Mouse (Mus musculus) myocyte (in vitro differentiated cells): ENCODE measurements around the gene Fbxo42. TPM values are rescaled to one million over a fixed set of nuclear protein-coding genes. Genes with fewer than 3 reads are reported as not detected.

Source experiments
- H3K27me3 ChIP-seq: one replicate; pipeline ENCODE4 v1.6.1; 2011; ENCODE audit not compliant: control insufficient read depth, insufficient read depth, insufficient read length
- H3K36me3 ChIP-seq: one replicate; pipeline ENCODE4 v1.6.1; 2011; ENCODE audit not compliant: control insufficient read depth, insufficient read depth
- H3K4me2 ChIP-seq: one replicate; pipeline ENCODE4 v1.6.1; 2011; ENCODE audit warnings: low read depth, control low read depth
- H3K4me3 ChIP-seq: one replicate; pipeline ENCODE4 v1.5.1; 2011; ENCODE audit warnings: mild to moderate bottlenecking, control low read depth, moderate library complexity
- H3K79me2 ChIP-seq: one replicate; pipeline ENCODE4 v1.6.1; 2011; ENCODE audit not compliant: control insufficient read depth, insufficient read depth
- H3ac ChIP-seq: one replicate; pipeline ENCODE4 v1.6.1; 2011; ENCODE audit not compliant: control insufficient read depth, insufficient read length
- CEBPB ChIP-seq: IDR thresholded peaks from 2 replicates; pipeline ENCODE4 v1.6.1; 2011; ENCODE audit warnings: mild to moderate bottlenecking, moderate library complexity; ENCODE audit not compliant: poor library complexity, insufficient read depth, severe bottlenecking
- E2F4 ChIP-seq: IDR thresholded peaks from one replicate; pipeline ENCODE4 v1.6.1; 2011; ENCODE audit warnings: mild to moderate bottlenecking, control low read depth, moderate library complexity; ENCODE audit not compliant: insufficient read depth
- MAX ChIP-seq: IDR thresholded peaks from one replicate; pipeline ENCODE4 v1.6.1; 2011; ENCODE audit warnings: low read depth, mild to moderate bottlenecking, control low read depth
- MYOD1 ChIP-seq, 3 experiments: IDR thresholded peaks; one replicate each; pipeline ENCODE4 v1.6.1; 2011; ENCODE audit warnings: control low read depth in 2 of 3, low read depth in 2 of 3, mild to moderate bottlenecking in 2 of 3, moderate library complexity in 1 of 3; ENCODE audit not compliant: insufficient read length in 2 of 3, control insufficient read depth in 1 of 3
- MYOG ChIP-seq, 3 experiments: IDR thresholded peaks; one replicate each; pipeline ENCODE4 v1.6.1; 2011; ENCODE audit warnings: control low read depth in 2 of 3, low read depth in 2 of 3, mild to moderate bottlenecking in 2 of 3; ENCODE audit not compliant: insufficient read length in 2 of 3, control insufficient read depth in 1 of 3, insufficient read depth in 1 of 3
- POLR2A ChIP-seq: IDR thresholded peaks from one replicate; pipeline ENCODE4 v1.6.1; 2011; ENCODE audit warnings: low read depth, mild to moderate bottlenecking, control low read depth, moderate library complexity; ENCODE audit not compliant: insufficient read length
- POLR2AphosphoS2 ChIP-seq: IDR thresholded peaks from one replicate; pipeline ENCODE4 v1.6.1; 2011; ENCODE audit warnings: low read depth, control low read depth; ENCODE audit not compliant: insufficient read length
- REST ChIP-seq: IDR thresholded peaks from one replicate; pipeline ENCODE4 v1.6.1; 2011; ENCODE audit warnings: mild to moderate bottlenecking, control low read depth, moderate library complexity; ENCODE audit not compliant: insufficient read depth, insufficient read length
- SRF ChIP-seq: IDR thresholded peaks from one replicate; pipeline ENCODE4 v1.6.1; 2011; ENCODE audit warnings: low read depth; ENCODE audit not compliant: control insufficient read depth, insufficient read length
- TCF12 ChIP-seq: IDR thresholded peaks from one replicate; pipeline ENCODE4 v1.6.1; 2011; ENCODE audit warnings: mild to moderate bottlenecking, control low read depth; ENCODE audit not compliant: poor library complexity, insufficient read depth, severe bottlenecking
- TCF3 ChIP-seq: IDR thresholded peaks from one replicate; pipeline ENCODE4 v1.6.1; 2011; ENCODE audit warnings: low read depth, control low read depth; ENCODE audit not compliant: insufficient read length
- USF1 ChIP-seq: IDR thresholded peaks from one replicate; pipeline ENCODE4 v1.6.1; 2011; ENCODE audit warnings: low read depth, mild to moderate bottlenecking, control low read depth, moderate library complexity
- polyA plus RNA-seq: library from polyadenylated mRNA; unstranded; fragments of >200 nt; fragmentation: generic; extraction: Trizol; gene quantifications from one replicate; pipeline ENCODE4 v1.2.1, GENCODE M21; 2012; ENCODE audit warnings: missing spikeins

Fbxo42 gene
- polyA plus RNA-seq, 1 experiment, result 13.2 TPM

DNA sequence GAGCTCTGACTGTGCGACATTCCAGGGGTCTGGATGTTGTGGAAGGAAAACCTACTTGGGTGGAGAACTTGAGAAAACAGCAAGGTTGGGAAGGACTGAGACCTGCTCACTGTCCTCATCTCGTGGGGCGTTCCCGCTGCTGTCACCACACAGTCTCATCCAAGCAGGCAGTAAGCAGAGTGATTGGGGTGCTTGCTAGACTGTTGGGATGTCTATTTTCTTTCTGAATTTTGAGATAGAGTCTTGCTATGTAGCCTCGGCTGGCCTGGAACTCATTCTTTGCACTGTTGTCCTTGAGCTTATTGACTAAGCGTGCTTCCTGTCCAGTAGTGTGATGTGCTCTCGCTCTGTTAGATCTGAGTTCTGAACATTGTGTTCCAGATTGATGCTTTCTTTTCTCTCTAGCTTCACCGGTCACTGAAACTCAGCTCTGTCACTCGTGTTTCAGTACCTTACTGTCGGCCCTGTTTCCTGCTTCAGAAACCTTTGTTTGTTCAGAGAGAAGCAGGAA, 28.7 kb downstream of the Fbxo42 start:
- H3K4me3 ChIP-seq, result no peak overlapping the region
- H3ac ChIP-seq, result no peak overlapping the region
- H3K4me2 ChIP-seq, result no peak overlapping the region
- H3K27me3 ChIP-seq, result no peaks in the 10 kb centered on the region
- H3K36me3 ChIP-seq, result peaks cover 24% of the 10 kb centered on the region
- TF ChIP-seq E2F4 (no peak), TCF12 (no peak), MAX (no peak), MYOG (IDR thresholded peaks at IDR 0.05; ENCODE audit: control insufficient read depth in 1 of 3, insufficient read depth in 1 of 3, insufficient read length in 2 of 3, low read depth in 2 of 3) (no peak), POLR2AphosphoS2 (no peak), TCF3 (no peak), USF1 (no peak), POLR2A (no peak), REST (no peak), CEBPB (no peak), SRF (no peak)
- H3K79me2 ChIP-seq, result peaks cover 10% of the 10 kb centered on the region

DNA sequence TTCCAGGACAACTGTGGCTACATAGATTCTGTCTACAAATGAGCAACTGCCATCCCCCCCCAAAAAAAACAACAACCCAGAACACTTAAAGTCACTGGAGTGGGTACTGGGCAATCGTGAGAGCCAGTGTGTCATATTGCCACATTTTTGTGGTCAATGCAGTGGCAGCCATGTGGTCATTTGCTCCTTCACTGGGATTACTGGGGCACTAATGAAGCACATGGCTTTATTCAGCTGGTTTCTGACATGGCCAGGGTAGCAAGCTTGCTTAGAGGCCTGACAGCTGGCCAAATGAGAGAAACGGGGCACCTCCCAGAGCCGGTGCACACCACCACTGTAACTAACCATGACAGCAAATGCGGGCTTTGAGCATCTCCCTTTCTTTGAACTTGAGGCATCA, 30.8 kb downstream of the Fbxo42 start:
- no peaks in the 10 kb centered on the region for H3K27me3 ChIP-seq
- peaks cover 13% of the 10 kb centered on the region for H3K79me2 ChIP-seq
- TF ChIP-seq MYOD1 (IDR thresholded peaks at IDR 0.05; ENCODE audit: control insufficient read depth in 1 of 3, insufficient read length in 2 of 3, low read depth in 2 of 3), result peak in 2 of 3 experiments; percentile 33 to 68
- 0 out of 2 replicates have a peak, but pooled peaks have one; percentile 30 for TF ChIP-seq CEBPB
- TF ChIP-seq E2F4, result no peak
- TF ChIP-seq MYOG (IDR thresholded peaks at IDR 0.05; ENCODE audit: control insufficient read depth in 1 of 3, insufficient read depth in 1 of 3, insufficient read length in 2 of 3, low read depth in 2 of 3), result peak in 2 of 3 experiments; percentile 66 to 77
- TF ChIP-seq TCF12, result peak; percentile 42
- peak; percentile 30 for TF ChIP-seq MAX
- TF ChIP-seq REST, result no peak
- no peak overlapping the region for H3K4me2 ChIP-seq
- no peak overlapping the region for H3ac ChIP-seq
- H3K36me3 ChIP-seq, result peaks cover 13% of the 10 kb centered on the region
- no peak overlapping the region for H3K4me3 ChIP-seq

DNA sequence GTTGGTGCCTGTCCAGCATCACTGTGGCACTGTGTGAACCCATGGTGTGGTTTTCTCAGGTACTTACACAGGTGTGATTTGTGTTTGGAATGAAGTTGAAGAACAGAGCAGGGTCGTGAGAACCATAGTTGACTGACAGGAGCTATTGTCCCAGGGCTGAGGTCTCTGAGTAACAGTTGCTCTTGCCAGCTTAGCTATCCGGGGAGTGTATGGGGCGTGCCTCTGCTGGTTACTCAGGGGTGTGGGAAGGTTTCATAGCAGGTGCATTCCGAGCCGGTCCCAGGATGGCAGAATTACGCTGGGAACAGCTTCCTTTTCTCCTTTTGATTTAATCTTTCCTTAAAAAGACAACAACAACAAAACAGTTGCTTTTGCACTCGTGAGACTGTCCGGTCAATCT, 33.1 kb downstream of the Fbxo42 start:
- no peak overlapping the region for H3K4me3 ChIP-seq
- H3ac ChIP-seq, result no peak overlapping the region
- H3K36me3 ChIP-seq, result peaks cover 18% of the 10 kb centered on the region
- no peak overlapping the region for H3K4me2 ChIP-seq
- peaks cover 17% of the 10 kb centered on the region for H3K79me2 ChIP-seq
- TF ChIP-seq MYOG (IDR thresholded peaks at IDR 0.05; ENCODE audit: control insufficient read depth in 1 of 3, insufficient read depth in 1 of 3, insufficient read length in 2 of 3, low read depth in 2 of 3) (peak in 1 of 3 experiments; percentile 83), TCF3 (peak; percentile 9), MYOD1 (IDR thresholded peaks at IDR 0.05; ENCODE audit: control insufficient read depth in 1 of 3, insufficient read length in 2 of 3, low read depth in 2 of 3) (peak in 2 of 3 experiments; percentile 66 to 90), TCF12 (no peak)
- H3K27me3 ChIP-seq, result no peaks in the 10 kb centered on the region

DNA sequence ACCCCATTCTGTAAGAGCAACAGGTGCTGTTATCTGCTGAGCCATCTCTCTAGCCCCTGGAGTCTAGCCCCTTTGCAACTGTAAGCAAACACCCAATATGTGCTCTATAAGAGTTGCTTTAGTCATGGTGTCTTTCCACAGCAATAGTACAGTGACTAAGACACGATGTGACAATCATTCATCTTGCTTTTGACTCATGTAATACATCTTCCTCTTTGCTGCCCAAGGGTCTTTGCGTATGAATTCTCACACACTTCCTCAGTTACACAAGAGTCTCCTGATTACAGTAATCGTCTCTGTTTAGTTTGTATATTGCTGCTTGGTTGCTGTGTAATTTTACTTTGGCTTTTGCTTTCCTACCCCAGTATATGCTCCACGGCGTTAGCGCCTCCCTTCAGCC, 34.3 kb downstream of the Fbxo42 start:
- no peak overlapping the region for H3ac ChIP-seq
- no peak for TF ChIP-seq TCF12
- no peak for TF ChIP-seq REST
- no peak for TF ChIP-seq POLR2AphosphoS2
- TF ChIP-seq POLR2A, result no peak
- TF ChIP-seq MYOG (IDR thresholded peaks at IDR 0.05; ENCODE audit: control insufficient read depth in 1 of 3, insufficient read depth in 1 of 3, insufficient read length in 2 of 3, low read depth in 2 of 3), result no peak
- TF ChIP-seq MAX, result no peak
- no peak for TF ChIP-seq CEBPB
- TF ChIP-seq TCF3, result no peak
- TF ChIP-seq E2F4, result no peak
- no peak for TF ChIP-seq MYOD1 (IDR thresholded peaks at IDR 0.05; ENCODE audit: control insufficient read depth in 1 of 3, insufficient read length in 2 of 3, low read depth in 2 of 3)
- no peak for TF ChIP-seq USF1
- TF ChIP-seq SRF, result no peak
- H3K4me3 ChIP-seq, result no peak overlapping the region
- peaks cover 14% of the 10 kb centered on the region for H3K36me3 ChIP-seq
- no peaks in the 10 kb centered on the region for H3K27me3 ChIP-seq
- H3K4me2 ChIP-seq, result no peak overlapping the region
- H3K79me2 ChIP-seq, result peaks cover 14% of the 10 kb centered on the region

DNA sequence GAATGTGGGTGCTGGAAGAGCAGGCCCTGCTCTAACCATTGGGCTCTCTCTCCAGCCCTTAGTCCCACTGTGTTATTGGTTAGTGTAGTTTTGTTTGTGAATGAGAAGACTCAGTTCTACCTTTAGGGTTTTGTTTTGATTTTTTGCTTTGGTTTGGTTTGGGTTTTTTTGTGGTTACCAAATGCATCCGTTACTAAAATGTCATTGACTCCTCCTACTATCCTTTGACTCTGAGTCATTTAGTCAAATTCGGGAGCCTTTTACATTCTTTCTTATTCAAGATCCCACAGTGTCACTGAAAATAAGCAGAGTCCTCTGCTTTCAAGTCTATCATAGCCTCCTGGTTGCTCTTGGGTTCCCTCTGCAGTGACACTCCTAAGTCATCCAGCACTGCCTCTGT, 36.2 kb downstream of the Fbxo42 start:
- Histone ChIP-seq H3ac (no peak overlapping the region), H3K4me3 (no peak overlapping the region), H3K79me2 (peaks cover 14% of the 10 kb centered on the region), H3K36me3 (peaks cover 14% of the 10 kb centered on the region), H3K4me2 (no peak overlapping the region), H3K27me3 (no peaks in the 10 kb centered on the region)
- TF ChIP-seq TCF12, result no peak
- no peak for TF ChIP-seq TCF3
- no peak for TF ChIP-seq MAX
- no peak for TF ChIP-seq CEBPB
- no peak for TF ChIP-seq MYOD1 (IDR thresholded peaks at IDR 0.05; ENCODE audit: control insufficient read depth in 1 of 3, insufficient read length in 2 of 3, low read depth in 2 of 3)
- TF ChIP-seq E2F4, result no peak
- TF ChIP-seq REST, result no peak
- TF ChIP-seq POLR2AphosphoS2, result no peak
- TF ChIP-seq SRF, result no peak
- no peak for TF ChIP-seq USF1
- TF ChIP-seq MYOG (IDR thresholded peaks at IDR 0.05; ENCODE audit: control insufficient read depth in 1 of 3, insufficient read depth in 1 of 3, insufficient read length in 2 of 3, low read depth in 2 of 3), result no peak
